Mouse (Mus musculus): ENCODE data around the gene Grk5. TPM values are rescaled to one million over a fixed set of nuclear protein-coding genes. Genes with fewer than 3 reads are reported as not detected.

Gene Grk5
- polyA plus RNA-seq, 1 experiment from 2014 or later = 2.7 TPM

DNA sequence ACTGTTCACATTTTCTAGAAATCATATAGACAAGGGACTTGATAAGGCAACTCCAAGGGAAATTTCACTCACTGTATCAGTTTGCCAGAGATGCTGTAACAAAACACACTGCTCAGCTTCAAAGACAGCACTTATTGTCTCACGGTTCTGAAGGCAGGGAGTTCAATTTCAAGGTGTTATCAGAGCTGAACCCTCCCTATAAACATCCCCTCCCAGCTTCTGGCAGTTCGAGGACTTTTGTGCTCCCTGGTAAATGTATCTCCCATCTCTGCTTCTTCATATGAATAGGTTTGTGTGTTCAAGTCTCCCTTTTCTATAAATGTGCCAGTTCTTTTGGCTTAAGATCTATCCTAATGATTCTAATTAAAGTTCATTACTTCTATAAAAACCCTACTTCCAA, 105.3 kb downstream of the Grk5 start:
- Histone ChIP-seq H3K4me3 (no peak overlapping the region), H3K27ac (replicated peaks) (no peak overlapping the region), H3K4me2 (no peak overlapping the region), H3K9ac (no peak overlapping the region), H3K4me1 (replicated peaks) (peaks cover 2% of the 10 kb centered on the region; the same call in 1 of the 2 replicates), H3K9me3 (no peaks in the 10 kb centered on the region), H3K36me3 (no peaks in the 10 kb centered on the region), H3K27me3 (no peaks in the 10 kb centered on the region)
- ATAC-seq (ENCODE audit: low read depth) = no peak
- WGBS = 83% methylated on average over 2 of the region's 2 CpGs

DNA sequence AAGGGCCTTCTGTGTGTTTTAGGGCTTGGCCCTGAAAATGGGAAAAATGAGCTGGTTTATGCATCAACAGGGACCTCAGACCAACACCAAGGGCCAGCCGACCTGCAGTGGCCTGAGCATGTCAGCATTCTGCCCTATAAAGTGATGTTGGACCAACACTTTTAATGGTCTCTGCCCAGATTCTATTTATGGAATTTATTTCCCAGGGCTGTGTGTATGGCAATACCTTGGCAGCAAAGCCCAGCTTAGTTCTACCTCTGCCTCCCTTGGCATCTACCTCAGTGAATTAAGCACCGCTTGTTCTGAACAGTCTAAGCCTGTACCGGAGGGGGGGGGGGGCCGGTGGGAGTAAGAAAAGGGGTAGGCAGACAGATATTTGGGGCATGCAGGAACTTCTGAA, 108.2 kb downstream of the Grk5 start:
- Histone ChIP-seq H3K4me3 (no peak overlapping the region), H3K4me1 (replicated peaks) (0 out of 2 replicates have a peak, but pooled peaks cover 4% of the 10 kb centered on the region), H3K27me3 (no peaks in the 10 kb centered on the region), H3K4me2 (no peak overlapping the region), H3K36me3 (0 out of 2 replicates have a peak, but pooled peaks cover 4% of the 10 kb centered on the region), H3K9me3 (no peaks in the 10 kb centered on the region), H3K9ac (no peak overlapping the region), H3K27ac (replicated peaks) (no peak overlapping the region)
- ATAC-seq (ENCODE audit: low read depth) = no peak
- 87% methylated on average over 4 of the region's 4 CpGs for WGBS

DNA sequence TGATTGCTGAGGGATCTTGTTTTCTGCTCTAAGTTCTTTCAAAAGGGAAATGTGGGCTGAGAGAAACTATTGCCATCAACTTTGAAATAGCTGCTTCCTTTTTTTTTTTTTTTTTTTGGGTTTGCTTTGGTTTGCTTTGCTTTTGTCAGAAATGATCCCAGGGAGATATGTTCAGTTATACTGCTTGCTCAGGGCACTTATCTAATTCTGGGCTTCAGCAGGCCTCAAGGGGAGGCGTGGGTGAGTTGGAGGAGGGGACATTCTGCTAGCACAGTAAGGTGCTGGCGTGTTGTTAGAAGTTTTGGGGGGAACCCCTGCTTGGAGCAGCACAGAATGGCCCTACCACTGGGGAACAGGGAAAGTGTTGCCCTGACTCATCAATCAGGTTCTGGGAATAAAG, 110.1 kb downstream of the Grk5 start:
- Histone ChIP-seq H3K4me1 (replicated peaks) (0 out of 2 replicates have a peak, but pooled peaks cover 4% of the 10 kb centered on the region), H3K9me3 (no peaks in the 10 kb centered on the region), H3K4me2 (no peak overlapping the region), H3K27ac (replicated peaks) (no peak overlapping the region), H3K36me3 (0 out of 2 replicates have a peak, but pooled peaks cover 4% of the 10 kb centered on the region), H3K4me3 (no peak overlapping the region), H3K27me3 (no peaks in the 10 kb centered on the region), H3K9ac (no peak overlapping the region)
- 60% methylated on average over 2 of the region's 2 CpGs for WGBS
- no peak for ATAC-seq (ENCODE audit: low read depth)

DNA sequence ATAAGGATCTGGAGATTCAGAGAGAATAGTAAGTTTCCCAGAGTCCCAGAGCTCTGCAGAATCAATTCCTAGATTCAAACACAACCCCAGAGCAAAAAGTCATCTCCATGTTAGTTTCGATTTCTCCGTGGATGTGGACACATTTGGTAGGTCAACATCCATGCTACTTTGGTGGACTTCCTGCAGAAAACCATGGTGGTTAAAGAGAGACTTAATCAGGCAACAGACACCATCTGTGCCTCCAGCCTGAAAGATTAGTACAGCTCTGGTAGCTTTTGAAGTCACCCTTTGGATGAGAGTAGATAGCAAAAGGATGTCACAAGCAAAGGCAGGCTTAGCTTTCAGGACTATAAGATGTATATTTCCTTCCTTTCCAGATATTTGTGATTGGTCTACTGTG, 111.4 kb downstream of the Grk5 start:
- 0 out of 2 replicates have a peak, but pooled peaks cover 4% of the 10 kb centered on the region for H3K4me1 ChIP-seq (replicated peaks)

DNA sequence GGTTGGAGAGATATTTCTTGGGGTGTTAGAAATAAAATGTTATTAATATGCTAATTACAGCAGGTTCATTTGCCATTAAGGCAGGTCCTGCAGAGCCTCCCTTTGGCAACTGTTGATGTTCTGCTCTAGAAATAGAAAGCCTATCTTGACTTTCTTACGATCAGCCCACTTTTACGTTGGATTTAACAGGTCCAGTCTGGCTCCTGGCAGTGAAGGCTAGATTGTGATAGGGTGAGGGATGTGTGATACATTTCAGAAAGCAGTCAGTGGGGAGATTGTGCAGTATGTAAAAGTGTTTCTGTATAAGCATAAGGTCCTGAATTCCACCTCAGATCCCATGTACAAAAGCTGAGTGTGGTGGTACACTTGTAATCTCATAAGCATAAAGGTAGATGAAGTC, 119.7 kb downstream of the Grk5 start:
- ATAC-seq (ENCODE audit: low read depth) = no peak
- 89% methylated on average over 2 of the region's 2 CpGs for WGBS
- H3K4me1 ChIP-seq (replicated peaks) = no peaks in the 10 kb centered on the region
- H3K36me3 ChIP-seq = no peaks in the 10 kb centered on the region
- no peaks in the 10 kb centered on the region for H3K9me3 ChIP-seq
- H3K4me3 ChIP-seq = no peak overlapping the region
- no peaks in the 10 kb centered on the region for H3K27me3 ChIP-seq
- no peak overlapping the region for H3K27ac ChIP-seq (replicated peaks)
- no peak overlapping the region for H3K4me2 ChIP-seq
- no peak overlapping the region for H3K9ac ChIP-seq

More for the DNA sequence above, 111.4 kb downstream of the Grk5 start:
- 95% methylated on average over 2 of the region's 2 CpGs for WGBS
- ATAC-seq (ENCODE audit: low read depth) = no peak
- Histone ChIP-seq H3K27me3 (no peaks in the 10 kb centered on the region), H3K36me3 (0 out of 2 replicates have a peak, but pooled peaks cover 4% of the 10 kb centered on the region), H3K9ac (no peak overlapping the region), H3K9me3 (no peaks in the 10 kb centered on the region), H3K4me3 (no peak overlapping the region), H3K27ac (replicated peaks) (no peak overlapping the region), H3K4me2 (no peak overlapping the region)

DNA sequence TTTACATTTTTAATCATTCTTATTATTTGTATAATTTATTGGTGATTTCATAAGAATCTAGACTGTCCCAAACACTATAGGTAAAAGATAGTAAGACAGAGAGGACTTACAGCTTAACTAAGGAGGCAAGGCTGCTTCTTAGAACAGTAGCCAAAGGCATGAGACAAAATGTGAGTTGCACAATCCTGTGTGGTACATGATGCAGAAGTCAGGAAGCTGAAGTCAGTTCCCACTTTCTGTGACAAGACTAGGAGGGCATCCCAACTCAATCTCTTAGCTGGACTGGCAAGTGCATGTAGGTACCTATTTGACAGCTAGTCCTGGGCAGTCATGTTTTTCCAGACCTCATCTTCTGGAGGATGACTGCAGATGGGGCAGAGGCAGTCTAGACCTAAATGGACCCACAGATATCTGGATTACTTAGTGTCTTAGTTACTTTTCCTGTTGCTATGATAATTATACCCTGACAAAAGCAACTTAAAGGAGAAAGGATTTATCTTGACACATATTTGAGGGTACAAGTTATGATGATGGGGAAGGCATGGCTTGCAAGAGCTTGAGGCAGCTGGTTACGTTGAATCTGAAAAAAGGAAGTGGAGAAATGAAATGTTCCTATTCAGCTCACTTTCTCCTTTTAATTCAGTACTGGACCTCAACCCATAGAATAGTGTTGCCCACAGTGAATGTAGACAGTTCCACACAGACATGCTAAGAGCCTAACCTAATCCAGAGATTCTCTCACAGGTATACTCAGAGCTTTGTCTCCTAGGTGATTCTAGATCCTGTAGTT, 128.1 kb downstream of the Grk5 start:
- ATAC-seq (ENCODE audit: low read depth) = no peak
- Histone ChIP-seq H3K27me3 (no peaks in the 10 kb centered on the region), H3K36me3 (no peaks in the 10 kb centered on the region), H3K4me2 (no peak overlapping the region), H3K4me3 (no peak overlapping the region), H3K9me3 (no peaks in the 10 kb centered on the region), H3K4me1 (replicated peaks) (no peaks in the 10 kb centered on the region), H3K27ac (replicated peaks) (no peak overlapping the region), H3K9ac (no peak overlapping the region)
- WGBS = 86% methylated on average over 1 of the region's 1 CpGs

DNA sequence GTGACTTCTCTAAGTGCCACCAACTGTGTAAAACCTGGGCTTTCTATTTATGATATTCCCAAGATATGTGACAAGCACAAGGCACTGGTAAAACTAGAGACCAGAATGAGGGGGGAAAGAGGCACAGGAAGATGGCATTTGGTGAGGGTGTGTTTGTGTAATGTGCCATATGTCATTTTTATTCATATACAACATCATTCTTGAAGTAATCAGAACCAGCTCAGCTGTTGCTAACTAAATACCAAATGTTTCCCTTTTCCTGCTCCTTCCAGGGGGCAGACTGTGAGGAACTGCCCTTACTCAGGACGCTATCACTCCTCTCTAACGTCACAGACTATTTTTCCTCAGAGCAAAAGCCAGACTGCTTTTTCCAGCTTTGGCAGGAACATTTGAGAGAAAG, 132.0 kb downstream of the Grk5 start:
- Histone ChIP-seq H3K27me3 (no peaks in the 10 kb centered on the region), H3K9me3 (no peaks in the 10 kb centered on the region), H3K27ac (replicated peaks) (0 out of 2 replicates have a peak overlapping the region, but pooled peaks have one; percentile 23), H3K4me2 (no peak overlapping the region), H3K4me1 (replicated peaks) (no peaks in the 10 kb centered on the region), H3K4me3 (no peak overlapping the region), H3K36me3 (no peaks in the 10 kb centered on the region), H3K9ac (no peak overlapping the region)
- no peak for ATAC-seq (ENCODE audit: low read depth)
- WGBS = 84% methylated on average over 2 of the region's 2 CpGs

DNA sequence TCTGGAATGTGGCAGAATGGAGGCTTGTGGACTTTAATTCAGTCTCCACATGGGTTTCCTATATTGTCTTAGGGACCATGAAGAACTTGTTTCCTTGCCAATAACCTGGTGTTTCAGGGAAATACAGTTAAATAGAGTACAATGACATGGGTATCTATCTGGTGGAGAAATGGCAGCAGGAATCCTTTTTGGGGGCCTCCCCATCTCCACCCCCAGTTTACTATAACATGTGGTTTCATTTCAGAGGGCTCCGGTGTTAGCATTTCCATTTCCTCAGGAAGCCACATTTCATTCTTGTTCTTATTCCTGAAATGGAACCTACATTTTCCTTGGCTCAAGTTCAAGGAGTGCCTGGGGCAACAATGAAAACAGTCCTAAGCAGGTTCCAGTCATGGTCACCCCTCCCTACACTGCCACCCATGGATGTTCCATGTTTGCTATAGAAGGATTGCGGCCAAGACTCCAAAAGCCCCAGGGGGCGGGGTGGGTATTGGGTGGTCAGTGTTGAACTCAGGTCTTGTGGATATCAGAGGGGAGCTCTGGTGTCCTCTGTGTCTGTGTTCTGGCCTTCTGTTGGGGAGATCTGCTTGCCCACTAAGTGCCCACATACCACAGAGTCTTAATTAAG, 132.5 kb downstream of the Grk5 start:
- ATAC-seq (ENCODE audit: low read depth) = no peak
- Histone ChIP-seq H3K36me3 (no peaks in the 10 kb centered on the region), H3K4me2 (no peak overlapping the region), H3K4me1 (replicated peaks) (no peaks in the 10 kb centered on the region), H3K27ac (replicated peaks) (0 out of 2 replicates have a peak overlapping the region, but pooled peaks have one; percentile 23), H3K9ac (no peak overlapping the region), H3K9me3 (no peaks in the 10 kb centered on the region), H3K27me3 (no peaks in the 10 kb centered on the region), H3K4me3 (no peak overlapping the region)
- 93% methylated on average over 3 of the region's 3 CpGs for WGBS

DNA sequence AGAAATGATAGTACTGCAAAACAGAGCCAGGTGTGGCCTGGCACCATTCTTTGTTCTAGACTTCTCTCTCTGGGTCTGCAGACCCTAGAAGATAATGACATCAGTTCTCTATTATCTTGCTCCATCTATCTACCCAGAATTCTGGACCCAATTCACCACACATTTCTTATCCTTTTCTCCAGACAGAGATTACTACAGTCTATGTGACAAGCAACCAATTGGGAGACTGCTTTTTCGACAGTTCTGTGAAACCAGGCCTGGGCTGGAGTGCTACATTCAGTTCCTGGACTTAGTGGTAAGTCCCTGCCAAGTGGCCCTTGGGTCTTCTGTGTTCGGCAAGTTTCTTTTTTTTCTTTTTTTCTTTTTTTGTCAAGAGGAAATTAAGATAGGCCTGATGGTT, 142.0 kb downstream of the Grk5 start:
- 81% methylated on average over 2 of the region's 2 CpGs for WGBS
- Histone ChIP-seq H3K27ac (replicated peaks) (no peak overlapping the region), H3K4me3 (no peak overlapping the region), H3K9ac (no peak overlapping the region), H3K9me3 (no peaks in the 10 kb centered on the region), H3K4me1 (replicated peaks) (no peaks in the 10 kb centered on the region), H3K4me2 (no peak overlapping the region), H3K36me3 (no peaks in the 10 kb centered on the region), H3K27me3 (no peaks in the 10 kb centered on the region)
- ATAC-seq (ENCODE audit: low read depth) = no peak

DNA sequence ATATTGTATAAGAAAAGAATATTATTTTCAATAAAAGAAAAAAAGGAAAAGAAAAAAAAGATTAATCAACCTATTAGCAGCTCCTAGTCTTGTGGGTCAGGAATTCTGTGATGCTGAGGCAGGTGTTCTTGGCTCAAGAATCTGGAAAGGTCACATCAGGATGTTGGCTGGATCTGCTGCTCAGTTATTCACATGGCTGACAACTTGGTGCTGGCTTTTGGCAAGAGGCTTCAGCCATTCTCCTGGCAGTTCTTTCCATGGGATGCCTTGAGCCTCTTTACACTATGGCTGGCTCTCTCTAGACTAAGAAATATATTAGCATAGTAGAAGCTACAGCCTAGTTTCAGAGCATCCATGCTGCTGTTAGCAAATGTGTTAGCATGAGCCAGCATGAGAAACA, 149.6 kb downstream of the Grk5 start:
- Histone ChIP-seq H3K27ac (replicated peaks) (no peak overlapping the region), H3K9ac (no peak overlapping the region), H3K9me3 (no peaks in the 10 kb centered on the region), H3K4me1 (replicated peaks) (no peaks in the 10 kb centered on the region), H3K36me3 (no peaks in the 10 kb centered on the region), H3K27me3 (no peaks in the 10 kb centered on the region), H3K4me3 (no peak overlapping the region), H3K4me2 (no peak overlapping the region)
- ATAC-seq (ENCODE audit: low read depth) = no peak

DNA sequence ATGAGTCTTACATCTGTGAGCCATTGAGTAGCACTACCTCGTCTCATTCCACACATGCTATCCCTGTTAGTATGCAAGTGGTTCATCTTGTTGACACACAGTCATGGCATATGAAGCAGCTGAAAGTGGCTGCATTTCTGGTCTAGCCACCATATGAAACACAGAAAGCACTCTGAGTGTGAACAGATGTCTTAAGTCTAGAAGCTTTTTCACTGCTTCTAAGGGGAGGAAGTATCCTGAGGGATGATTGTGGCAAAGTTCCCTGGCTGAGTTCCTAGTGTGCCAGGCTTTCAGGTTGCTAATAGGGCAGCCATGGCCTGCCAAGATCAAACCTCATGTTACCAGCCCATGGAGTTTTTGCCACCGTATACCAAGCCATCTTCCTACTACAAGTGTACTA, 159.1 kb downstream of the Grk5 start:
- Histone ChIP-seq H3K27me3 (no peaks in the 10 kb centered on the region), H3K9ac (no peak overlapping the region), H3K4me3 (no peak overlapping the region), H3K4me2 (no peak overlapping the region), H3K27ac (replicated peaks) (no peak overlapping the region), H3K9me3 (no peaks in the 10 kb centered on the region), H3K4me1 (replicated peaks) (no peaks in the 10 kb centered on the region), H3K36me3 (no peaks in the 10 kb centered on the region)
- 87% methylated on average over 2 of the region's 2 CpGs for whole genome bisulfite sequencing
- no peak for ATAC-seq (ENCODE audit: low read depth)

DNA sequence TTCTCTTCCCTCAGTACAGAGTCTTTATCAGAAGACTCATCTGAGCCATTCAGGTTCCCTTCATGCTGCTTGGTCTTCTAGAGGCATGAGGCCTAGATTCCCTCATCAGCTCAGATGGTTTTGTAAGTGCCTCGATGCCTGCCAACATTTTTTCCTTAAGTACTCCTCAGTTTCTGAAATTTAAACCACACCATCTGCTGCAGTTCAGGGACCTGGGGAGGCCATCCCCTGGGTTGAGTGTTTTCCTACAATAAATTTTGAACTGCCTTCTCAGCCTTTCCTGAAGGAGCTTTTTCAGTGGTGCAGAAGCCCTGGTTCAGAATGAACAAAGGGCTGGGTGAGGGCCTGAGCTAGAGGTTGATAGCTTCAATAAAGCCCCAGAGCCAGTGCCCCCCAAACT, 159.9 kb downstream of the Grk5 start:
- H3K9me3 ChIP-seq = 0 out of 2 replicates have a peak, but pooled peaks cover 4% of the 10 kb centered on the region
- WGBS = 78% methylated on average over 1 of the region's 1 CpGs
- H3K9ac ChIP-seq = no peak overlapping the region
- H3K36me3 ChIP-seq = no peaks in the 10 kb centered on the region
- H3K4me3 ChIP-seq = no peak overlapping the region
- ATAC-seq (ENCODE audit: low read depth) = no peak
- H3K4me2 ChIP-seq = no peak overlapping the region
- H3K27ac ChIP-seq (replicated peaks) = no peak overlapping the region
- H3K27me3 ChIP-seq = no peaks in the 10 kb centered on the region
- H3K4me1 ChIP-seq (replicated peaks) = no peaks in the 10 kb centered on the region

All from neural tube, embryonic 13.5 days (tissue).